Mouse (Mus musculus): Measurements from ENCODE around the gene Snx22. TPM values are rescaled to one million over a fixed set of nuclear protein-coding genes. Genes with fewer than 3 reads are reported as not detected.

Snx22 gene
- polyA plus RNA-seq, 1 experiment from 2014 or later: 1.4 TPM

DNA sequence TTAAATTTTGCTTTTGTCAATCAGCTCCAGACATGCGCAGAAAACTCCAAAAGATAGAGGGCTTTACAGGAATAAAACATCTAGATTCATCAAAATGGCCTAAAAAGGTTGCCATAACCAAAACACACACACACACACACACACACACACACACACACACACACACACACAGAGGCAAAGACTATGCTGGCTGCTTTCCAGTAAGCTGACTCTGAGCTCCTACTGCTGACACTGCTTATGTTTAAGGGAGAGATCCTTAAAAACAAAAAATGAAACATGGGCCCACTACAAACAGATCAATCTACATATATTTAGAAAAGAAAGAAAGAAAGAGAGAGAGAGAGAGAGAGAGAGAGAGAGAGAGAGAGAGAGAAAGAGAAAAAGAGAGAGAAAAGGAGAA lies 16.8 kb downstream of the Snx22 start:
- Histone ChIP-seq H3K27me3 (ENCODE audit: control insufficient read depth, insufficient read depth, low read length) (no peaks in the 10 kb centered on the region), H3K9ac (replicated peaks; ENCODE audit: low read depth, low read length) (no peak overlapping the region), H3K4me2 (replicated peaks; ENCODE audit: low read depth, low read length) (no peak overlapping the region), H3K4me1 (ENCODE audit: control insufficient read depth, insufficient read depth, low read length) (no peaks in the 10 kb centered on the region), H3K4me3 (ENCODE audit: low read depth, low read length) (no peak overlapping the region), H3K36me3 (ENCODE audit: control insufficient read depth, insufficient read depth, low read length) (no peaks in the 10 kb centered on the region), H3K27ac (ENCODE audit: low read length) (no peak overlapping the region), H3K9me3 (ENCODE audit: control insufficient read depth, low read depth, low read length) (no peaks in the 10 kb centered on the region)
- 87% methylated on average over 1 of the region's 1 CpGs for WGBS
- no peak for ATAC-seq (ENCODE audit: insufficient number of reproducible peaks, insufficient read depth, low FRiP score, low read depth)

DNA sequence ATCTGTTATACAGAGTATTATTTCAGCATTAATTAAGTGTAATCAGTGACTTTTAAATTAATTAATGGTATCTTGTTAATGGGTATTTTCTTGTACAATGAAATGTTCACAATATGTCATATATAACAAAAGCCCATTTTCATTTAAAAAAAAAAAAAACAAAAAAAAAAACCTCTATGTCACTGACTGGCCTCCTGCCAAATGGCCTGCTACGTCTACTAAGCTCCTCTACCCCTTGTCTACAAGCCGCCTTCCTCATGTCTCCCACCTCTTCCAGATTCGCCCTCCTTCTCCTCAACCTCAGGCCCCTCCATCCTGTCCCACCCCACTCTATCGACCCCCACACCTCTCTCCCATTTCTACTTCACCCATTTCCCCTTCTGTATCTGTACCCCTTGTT lies 18.0 kb downstream of the Snx22 start:
- Histone ChIP-seq H3K36me3 (ENCODE audit: control insufficient read depth, insufficient read depth, low read length) (no peaks in the 10 kb centered on the region), H3K4me2 (replicated peaks; ENCODE audit: low read depth, low read length) (no peak overlapping the region), H3K9me3 (ENCODE audit: control insufficient read depth, low read depth, low read length) (no peaks in the 10 kb centered on the region), H3K27ac (ENCODE audit: low read length) (no peak overlapping the region), H3K4me3 (ENCODE audit: low read depth, low read length) (no peak overlapping the region), H3K27me3 (ENCODE audit: control insufficient read depth, insufficient read depth, low read length) (no peaks in the 10 kb centered on the region), H3K9ac (replicated peaks; ENCODE audit: low read depth, low read length) (no peak overlapping the region), H3K4me1 (ENCODE audit: control insufficient read depth, insufficient read depth, low read length) (no peaks in the 10 kb centered on the region)
- ATAC-seq (ENCODE audit: insufficient number of reproducible peaks, insufficient read depth, low FRiP score, low read depth): no peak
- 61% methylated on average over 4 of the region's 4 CpGs for WGBS

DNA sequence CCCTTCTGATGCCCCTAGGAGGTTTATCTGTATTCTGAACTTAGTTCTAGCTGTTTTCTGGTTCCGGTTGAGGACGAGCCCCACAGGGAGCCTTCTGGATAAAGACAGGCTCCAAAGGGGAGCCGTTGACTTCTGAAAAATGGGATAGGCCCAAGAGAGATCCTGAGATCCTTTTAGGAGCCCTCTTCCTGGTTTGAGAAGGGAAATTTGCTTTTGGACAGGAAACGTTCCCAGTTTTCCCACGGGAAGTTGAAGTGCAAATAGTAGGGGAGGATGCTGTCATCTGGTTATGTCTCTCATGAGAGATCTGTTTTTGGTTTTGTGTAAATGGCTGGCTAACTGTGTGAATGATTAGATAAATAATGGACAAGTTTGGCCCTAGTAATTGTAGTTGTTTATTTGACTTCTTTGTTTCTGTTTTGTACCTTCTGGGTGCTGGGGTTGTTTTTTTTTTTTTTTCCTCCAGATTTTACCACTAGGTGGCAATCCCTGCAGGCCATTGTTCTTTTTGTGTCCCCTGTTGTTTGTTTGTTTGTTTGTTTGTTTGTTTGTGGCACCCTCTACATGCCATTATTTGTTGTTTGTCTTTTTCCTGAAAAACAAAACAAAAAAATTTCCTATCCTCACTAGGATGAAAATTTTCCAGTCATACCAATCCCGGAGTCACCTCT lies 19.5 kb downstream of the Snx22 start:
- Histone ChIP-seq H3K27ac (ENCODE audit: low read length) (no peak overlapping the region), H3K4me3 (ENCODE audit: low read depth, low read length) (no peak overlapping the region)
- ATAC-seq (ENCODE audit: insufficient number of reproducible peaks, insufficient read depth, low FRiP score, low read depth): no peak

DNA sequence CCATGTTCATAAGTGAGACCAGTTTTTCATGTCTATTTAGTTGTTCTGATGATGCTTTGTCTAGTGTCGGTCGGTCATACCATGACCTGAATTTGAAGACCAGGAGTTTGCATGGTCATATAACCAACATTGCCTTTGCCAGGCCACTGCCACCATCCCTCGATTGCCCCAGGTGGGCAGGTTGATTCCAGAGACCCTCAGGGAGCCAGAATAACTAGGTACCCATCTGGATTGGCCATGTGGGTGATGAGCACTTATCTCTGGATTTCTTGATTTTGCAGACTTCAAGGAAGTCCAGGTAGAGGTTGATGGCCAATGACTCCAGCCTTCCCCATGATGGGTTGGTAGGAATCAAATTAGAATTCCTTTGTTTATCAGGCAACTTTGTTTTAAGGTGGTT lies 26.3 kb downstream of the Snx22 start:
- Histone ChIP-seq H3K27ac (ENCODE audit: low read length) (no peak overlapping the region), H3K27me3 (ENCODE audit: control insufficient read depth, insufficient read depth, low read length) (no peaks in the 10 kb centered on the region), H3K4me2 (replicated peaks; ENCODE audit: low read depth, low read length) (no peak overlapping the region), H3K9ac (replicated peaks; ENCODE audit: low read depth, low read length) (no peak overlapping the region), H3K4me1 (ENCODE audit: control insufficient read depth, insufficient read depth, low read length) (no peaks in the 10 kb centered on the region), H3K9me3 (ENCODE audit: control insufficient read depth, low read depth, low read length) (no peaks in the 10 kb centered on the region), H3K36me3 (ENCODE audit: control insufficient read depth, insufficient read depth, low read length) (peaks cover 6% of the 10 kb centered on the region; the same call in 1 of the 2 replicates), H3K4me3 (ENCODE audit: low read depth, low read length) (no peak overlapping the region)
- ATAC-seq (ENCODE audit: insufficient number of reproducible peaks, insufficient read depth, low FRiP score, low read depth): no peak
- WGBS: 94% methylated on average over 3 of the region's 3 CpGs

More for the DNA sequence above, 19.5 kb downstream of the Snx22 start:
- Histone ChIP-seq H3K4me2 (replicated peaks; ENCODE audit: low read depth, low read length) (no peak overlapping the region), H3K9ac (replicated peaks; ENCODE audit: low read depth, low read length) (no peak overlapping the region), H3K36me3 (ENCODE audit: control insufficient read depth, insufficient read depth, low read length) (no peaks in the 10 kb centered on the region), H3K9me3 (ENCODE audit: control insufficient read depth, low read depth, low read length) (no peaks in the 10 kb centered on the region), H3K27me3 (ENCODE audit: control insufficient read depth, insufficient read depth, low read length) (no peaks in the 10 kb centered on the region), H3K4me1 (ENCODE audit: control insufficient read depth, insufficient read depth, low read length) (no peaks in the 10 kb centered on the region)
- WGBS: 72% methylated on average over 6 of the region's 6 CpGs

DNA sequence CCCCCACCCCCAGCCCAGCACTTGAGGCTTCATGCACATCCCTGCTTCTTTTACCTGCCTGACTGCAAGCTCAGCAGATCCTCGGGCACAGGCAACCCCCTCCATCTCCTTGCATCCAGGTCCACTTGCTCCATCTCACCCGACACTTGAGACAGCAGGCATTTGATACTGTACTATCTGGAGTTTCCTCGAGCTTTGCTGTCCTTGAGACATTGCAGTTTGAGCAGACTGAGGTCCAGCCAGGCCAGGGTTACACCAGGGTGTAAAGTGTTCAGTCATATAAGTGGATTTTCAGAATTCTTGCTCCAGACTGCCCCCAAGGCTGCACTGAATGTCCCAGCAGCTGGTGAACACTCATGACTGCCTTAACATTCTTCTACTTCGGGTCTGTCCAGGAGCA lies 27.2 kb downstream of the Snx22 start:
- H3K9ac ChIP-seq (replicated peaks; ENCODE audit: low read depth, low read length): no peak overlapping the region

DNA sequence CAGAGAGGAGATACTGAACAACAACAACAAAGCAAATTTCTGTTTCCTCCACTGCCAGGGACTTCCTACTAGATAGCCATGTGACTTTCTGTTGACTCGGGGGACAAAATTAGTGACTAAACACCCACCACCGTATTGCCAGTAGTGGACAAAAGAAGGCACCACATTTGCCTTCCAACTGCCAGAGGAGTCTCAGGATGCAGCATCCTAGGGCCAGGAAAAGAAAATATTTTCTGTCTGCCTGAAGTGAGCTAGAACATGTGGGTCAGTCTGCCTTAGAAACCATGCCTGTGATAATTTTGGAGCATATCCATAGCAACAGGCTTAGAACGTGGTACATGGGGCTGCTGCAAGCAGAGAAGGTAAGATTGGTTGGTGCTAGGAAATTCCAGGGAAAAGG lies 28.7 kb downstream of the Snx22 start:
- no peak overlapping the region for H3K4me3 ChIP-seq (ENCODE audit: low read depth, low read length)
- no peak overlapping the region for H3K4me2 ChIP-seq (replicated peaks; ENCODE audit: low read depth, low read length)
- H3K27me3 ChIP-seq (ENCODE audit: control insufficient read depth, insufficient read depth, low read length): no peaks in the 10 kb centered on the region
- 91% methylated on average over 3 of the region's 3 CpGs for WGBS
- peaks cover 6% of the 10 kb centered on the region; the same call in 1 of the 2 replicates for H3K36me3 ChIP-seq (ENCODE audit: control insufficient read depth, insufficient read depth, low read length)
- H3K4me1 ChIP-seq (ENCODE audit: control insufficient read depth, insufficient read depth, low read length): no peaks in the 10 kb centered on the region
- no peak overlapping the region for H3K9ac ChIP-seq (replicated peaks; ENCODE audit: low read depth, low read length)
- no peak for ATAC-seq (ENCODE audit: insufficient number of reproducible peaks, insufficient read depth, low FRiP score, low read depth)
- H3K9me3 ChIP-seq (ENCODE audit: control insufficient read depth, low read depth, low read length): no peaks in the 10 kb centered on the region
- H3K27ac ChIP-seq (ENCODE audit: low read length): no peak overlapping the region

More for the DNA sequence above, 27.2 kb downstream of the Snx22 start:
- H3K27me3 ChIP-seq (ENCODE audit: control insufficient read depth, insufficient read depth, low read length): no peaks in the 10 kb centered on the region
- no peak for ATAC-seq (ENCODE audit: insufficient number of reproducible peaks, insufficient read depth, low FRiP score, low read depth)
- H3K4me1 ChIP-seq (ENCODE audit: control insufficient read depth, insufficient read depth, low read length): no peaks in the 10 kb centered on the region
- H3K4me2 ChIP-seq (replicated peaks; ENCODE audit: low read depth, low read length): no peak overlapping the region
- H3K9me3 ChIP-seq (ENCODE audit: control insufficient read depth, low read depth, low read length): no peaks in the 10 kb centered on the region
- no peak overlapping the region for H3K4me3 ChIP-seq (ENCODE audit: low read depth, low read length)
- no peak overlapping the region for H3K27ac ChIP-seq (ENCODE audit: low read length)
- peaks cover 6% of the 10 kb centered on the region; the same call in 1 of the 2 replicates for H3K36me3 ChIP-seq (ENCODE audit: control insufficient read depth, insufficient read depth, low read length)
- WGBS: 78% methylated on average over 4 of the region's 4 CpGs

DNA sequence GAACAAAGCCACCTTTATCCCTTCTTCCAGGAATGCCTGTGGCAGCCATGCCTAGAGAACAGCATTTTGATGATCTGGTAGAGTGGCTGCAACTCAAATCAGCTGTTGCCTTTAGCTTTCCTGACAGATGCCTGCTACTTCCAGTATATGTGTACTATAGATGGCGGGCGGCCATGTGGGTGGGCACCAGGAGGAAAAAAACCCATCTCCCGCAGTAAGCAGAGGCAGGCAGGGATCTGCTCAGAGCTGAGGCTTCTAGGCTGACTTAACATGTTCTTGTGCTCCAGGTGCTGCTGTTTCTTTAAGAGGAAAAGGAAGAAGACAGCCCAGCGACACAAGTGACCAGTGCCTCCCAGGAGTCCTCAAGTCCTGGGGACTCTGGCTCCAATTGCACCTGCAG lies 30.2 kb downstream of the Snx22 start:
- 91% methylated on average over 4 of the region's 4 CpGs for WGBS
- Histone ChIP-seq H3K36me3 (ENCODE audit: control insufficient read depth, insufficient read depth, low read length) (peaks cover 6% of the 10 kb centered on the region; the same call in 1 of the 2 replicates), H3K4me1 (ENCODE audit: control insufficient read depth, insufficient read depth, low read length) (no peaks in the 10 kb centered on the region), H3K9ac (replicated peaks; ENCODE audit: low read depth, low read length) (no peak overlapping the region), H3K27me3 (ENCODE audit: control insufficient read depth, insufficient read depth, low read length) (no peaks in the 10 kb centered on the region), H3K4me3 (ENCODE audit: low read depth, low read length) (no peak overlapping the region), H3K4me2 (replicated peaks; ENCODE audit: low read depth, low read length) (no peak overlapping the region), H3K27ac (ENCODE audit: low read length) (no peak overlapping the region), H3K9me3 (ENCODE audit: control insufficient read depth, low read depth, low read length) (no peaks in the 10 kb centered on the region)
- ATAC-seq (ENCODE audit: insufficient number of reproducible peaks, insufficient read depth, low FRiP score, low read depth): no peak

DNA sequence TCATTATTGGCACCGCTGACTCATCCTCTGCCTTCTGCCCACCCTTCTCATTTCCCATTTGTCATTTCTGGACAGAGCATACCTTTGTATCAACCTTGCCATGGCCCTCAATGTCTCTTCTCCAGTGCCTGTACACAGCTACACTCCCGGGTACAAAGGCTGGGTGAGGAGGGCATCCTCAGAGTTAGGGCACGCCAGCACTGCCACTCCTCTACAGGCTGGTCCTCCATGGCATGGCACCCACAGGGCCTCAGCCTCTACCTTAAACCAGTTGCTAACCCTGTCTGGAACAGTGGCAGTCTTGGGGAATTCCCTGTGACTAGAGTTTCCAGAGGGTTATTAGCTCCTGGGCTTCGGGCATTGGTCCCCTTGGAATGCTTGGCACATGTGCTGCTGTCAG lies 30.9 kb downstream of the Snx22 start:
- Histone ChIP-seq H3K27me3 (ENCODE audit: control insufficient read depth, insufficient read depth, low read length) (no peaks in the 10 kb centered on the region), H3K4me1 (ENCODE audit: control insufficient read depth, insufficient read depth, low read length) (no peaks in the 10 kb centered on the region), H3K9ac (replicated peaks; ENCODE audit: low read depth, low read length) (no peak overlapping the region), H3K36me3 (ENCODE audit: control insufficient read depth, insufficient read depth, low read length) (peaks cover 10% of the 10 kb centered on the region; the same call in 1 of the 2 replicates), H3K4me2 (replicated peaks; ENCODE audit: low read depth, low read length) (no peak overlapping the region), H3K27ac (ENCODE audit: low read length) (no peak overlapping the region), H3K9me3 (ENCODE audit: control insufficient read depth, low read depth, low read length) (no peaks in the 10 kb centered on the region), H3K4me3 (ENCODE audit: low read depth, low read length) (no peak overlapping the region)
- WGBS: 90% methylated on average over 4 of the region's 4 CpGs
- ATAC-seq (ENCODE audit: insufficient number of reproducible peaks, insufficient read depth, low FRiP score, low read depth): no peak

DNA sequence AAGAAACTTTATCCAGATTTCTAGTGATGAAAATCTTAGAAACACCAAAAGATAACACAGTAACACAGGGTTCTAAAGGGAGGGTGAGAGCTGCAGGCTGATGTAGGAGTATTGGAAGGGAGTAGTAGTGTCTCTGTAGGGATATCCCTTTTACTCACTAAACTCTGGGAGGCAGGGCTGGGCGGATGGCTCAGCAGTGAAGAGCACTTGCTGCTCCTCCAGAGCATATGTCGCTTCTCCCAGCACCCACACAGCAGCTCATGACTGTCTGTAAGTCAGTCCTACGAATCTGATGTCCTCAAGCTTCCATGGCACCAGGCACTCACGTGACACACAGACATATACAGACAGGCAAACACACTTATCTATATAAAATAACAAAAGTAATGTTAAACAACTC lies 31.4 kb downstream of the Snx22 start:
- Histone ChIP-seq H3K27me3 (ENCODE audit: control insufficient read depth, insufficient read depth, low read length) (no peaks in the 10 kb centered on the region), H3K4me1 (ENCODE audit: control insufficient read depth, insufficient read depth, low read length) (no peaks in the 10 kb centered on the region), H3K9me3 (ENCODE audit: control insufficient read depth, low read depth, low read length) (no peaks in the 10 kb centered on the region), H3K36me3 (ENCODE audit: control insufficient read depth, insufficient read depth, low read length) (peaks cover 10% of the 10 kb centered on the region; the same call in 1 of the 2 replicates), H3K9ac (replicated peaks; ENCODE audit: low read depth, low read length) (no peak overlapping the region), H3K4me2 (replicated peaks; ENCODE audit: low read depth, low read length) (no peak overlapping the region), H3K27ac (ENCODE audit: low read length) (no peak overlapping the region), H3K4me3 (ENCODE audit: low read depth, low read length) (no peak overlapping the region)
- WGBS: 81% methylated on average over 4 of the region's 4 CpGs
- ATAC-seq (ENCODE audit: insufficient number of reproducible peaks, insufficient read depth, low FRiP score, low read depth): no peak
